Mouse (Mus musculus): ENCODE data around the gene Ipcef1. TPM values are rescaled to one million over a fixed set of nuclear protein-coding genes. Genes with fewer than 3 reads are reported as not detected.

The Ipcef1 gene
- polyA plus RNA-seq, 1 experiment from 2014 or later: 0.33 TPM

GRCm38 (mm10) chr10:6848162-6848754 is 204.0 kb downstream of the Ipcef1 start:
- Histone ChIP-seq H3K27ac (no peak overlapping the region), H3K79me2 (ENCODE audit: inconsistent target) (no peaks in the 10 kb centered on the region), H3K4me3 (ENCODE audit: inconsistent target) (no peak overlapping the region), H3K36me3 (ENCODE audit: inconsistent target) (no peaks in the 10 kb centered on the region)
- 43% methylated on average over 7 of the region's 7 CpGs for WGBS (ENCODE audit: missing documents)

GRCm38 (mm10) chr10:6846283-6846682 is 206.0 kb downstream of the Ipcef1 start:
- Histone ChIP-seq H3K79me2 (ENCODE audit: inconsistent target) (no peaks in the 10 kb centered on the region), H3K36me3 (ENCODE audit: inconsistent target) (no peaks in the 10 kb centered on the region), H3K4me3 (ENCODE audit: inconsistent target) (no peak overlapping the region), H3K27ac (no peak overlapping the region)
- WGBS (ENCODE audit: missing documents): 100% methylated on average over 1 of the region's 1 CpGs

GRCm38 (mm10) chr10:6842225-6842624 is 210.1 kb downstream of the Ipcef1 start:
- Histone ChIP-seq H3K4me3 (ENCODE audit: inconsistent target) (no peak overlapping the region), H3K79me2 (ENCODE audit: inconsistent target) (no peaks in the 10 kb centered on the region), H3K27ac (no peak overlapping the region), H3K36me3 (ENCODE audit: inconsistent target) (no peaks in the 10 kb centered on the region)
- 100% methylated on average over 1 of the region's 1 CpGs for WGBS (ENCODE audit: missing documents)

Other genes starting within 250 kb of the Ipcef1 start
- gene Cnksr3, start 159.8 kb upstream of the Ipcef1 start, polyA plus RNA-seq (2018): 4.2 to 10.3 TPM (median 4.4 TPM) in 3 replicates